Mouse (Mus musculus) adrenal gland, postnatal 25 days (tissue): ENCODE measurements around the gene Adamts9. TPM values are rescaled to one million over a fixed set of nuclear protein-coding genes. Genes with fewer than 3 reads are reported as not detected.

Source experiments
- DNase-seq: peaks from one replicate; pipeline ENCODE4 v3.0.0; 2021; ENCODE audit warnings: mixed read lengths
- total RNA-seq: library from RNA; stranded (reverse); gene quantifications from 2 replicates; pipeline ENCODE4 v1.2.3, GENCODE M21; 2021

The Adamts9 gene
- total RNA-seq, 1 experiment from 2014 or later = 26.1 TPM

DNA sequence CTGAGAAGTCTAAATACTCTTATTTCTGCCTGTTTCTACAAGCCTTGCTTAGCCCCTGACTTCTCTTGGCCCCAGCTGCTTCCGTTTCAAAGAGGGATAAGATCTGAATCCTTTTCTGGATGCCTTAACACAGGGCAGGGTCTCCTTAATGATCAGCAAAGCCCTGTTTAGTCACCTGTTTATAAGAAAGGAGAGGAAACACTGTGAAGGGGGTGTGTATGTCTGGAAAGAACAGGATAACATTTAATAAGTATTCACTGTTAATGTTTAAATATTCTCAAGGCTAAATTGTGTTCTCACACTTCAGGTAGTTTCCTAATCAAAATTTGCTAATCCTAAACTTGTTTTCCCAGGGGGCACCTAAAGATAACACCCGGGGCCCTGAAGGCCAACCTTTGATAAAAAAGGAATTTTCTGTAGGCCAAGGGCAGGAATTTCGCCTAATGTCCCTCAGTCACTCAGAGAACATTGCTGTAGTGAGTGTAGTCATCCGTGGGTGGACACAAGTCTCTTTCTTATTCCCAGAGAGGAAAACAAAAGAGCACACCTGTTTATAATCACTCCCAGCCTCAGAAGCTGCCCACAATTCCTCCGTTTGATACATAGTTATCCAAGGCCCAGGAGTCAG is 82.9 kb downstream of the Adamts9 start:
- no peak for DNase-seq

DNA sequence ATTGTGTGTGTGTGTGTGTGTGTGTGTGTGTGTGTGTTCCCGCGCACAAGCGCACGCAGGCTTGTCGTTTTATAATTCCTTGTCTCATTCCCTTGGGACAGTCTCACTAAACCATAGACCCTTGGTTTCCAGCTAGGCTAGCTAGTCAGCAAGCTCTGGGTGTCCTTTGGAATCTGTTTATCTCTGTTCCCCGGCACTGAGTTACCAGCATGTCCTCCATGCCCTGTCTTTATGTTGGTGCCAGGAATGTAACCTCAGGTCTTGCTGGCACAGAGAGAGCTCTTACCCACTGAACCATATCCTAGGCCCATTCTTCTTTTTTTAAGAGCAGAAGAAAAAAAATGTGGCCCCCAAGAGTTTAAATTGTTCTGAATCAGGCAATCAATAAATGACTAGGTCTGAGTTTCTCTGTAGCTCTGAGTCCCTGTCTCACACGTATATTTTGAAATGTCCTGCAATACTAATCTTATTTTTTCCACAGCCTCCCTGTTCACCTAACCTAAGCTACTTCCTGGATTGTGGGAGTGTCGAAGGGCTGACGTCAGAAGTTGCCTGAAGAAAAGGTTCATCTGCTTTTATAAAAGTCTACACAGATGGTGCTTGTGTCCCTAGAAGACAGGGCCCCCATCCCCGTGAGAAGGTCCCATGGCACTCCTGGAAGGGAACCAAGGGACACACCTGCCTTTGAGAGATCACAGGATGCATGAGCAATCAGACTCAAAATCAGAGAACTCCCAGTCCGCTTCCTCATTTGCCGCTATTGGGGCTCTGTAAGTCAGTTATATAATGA is 84.4 kb downstream of the Adamts9 start:
- DNase-seq = no peak

DNA sequence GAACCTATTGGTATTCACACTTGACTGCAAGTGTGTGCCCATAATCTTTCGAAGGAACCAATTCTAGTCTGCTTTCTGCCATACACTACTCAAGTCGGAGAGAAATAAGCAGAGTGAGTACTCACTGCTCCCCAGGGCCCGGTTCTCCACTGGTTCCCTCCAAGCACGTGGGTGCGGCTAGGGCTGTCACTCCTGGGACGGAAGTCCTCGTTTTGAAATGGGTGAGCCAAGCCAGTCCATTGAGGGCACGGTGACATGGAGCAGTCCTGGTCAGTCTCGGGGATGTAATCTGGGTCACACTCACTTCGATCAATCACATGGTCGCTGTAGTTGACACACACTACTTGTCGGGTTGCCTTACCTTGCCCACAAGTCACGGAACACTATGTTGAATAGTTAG is 85.5 kb downstream of the Adamts9 start:
- no peak for DNase-seq

DNA sequence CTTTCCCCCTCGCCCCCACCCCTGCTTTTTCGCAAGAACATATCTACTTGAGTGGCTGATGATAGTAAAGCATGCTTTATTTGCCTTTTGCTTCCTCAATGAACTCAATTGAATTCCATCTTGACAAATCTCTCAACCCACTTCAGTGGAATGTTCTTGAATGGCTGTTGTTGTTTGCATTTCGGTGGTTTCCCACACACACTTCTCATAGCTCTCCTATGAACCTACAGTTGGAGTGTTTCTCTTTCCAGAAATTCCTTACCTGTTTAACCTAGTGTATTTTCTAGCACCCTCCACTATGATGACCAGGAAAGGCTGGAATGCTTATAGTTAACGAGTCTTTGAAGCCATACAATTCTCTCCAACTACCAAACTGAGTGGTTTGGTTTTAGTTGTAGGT is 88.4 kb downstream of the Adamts9 start:
- no peak for DNase-seq

DNA sequence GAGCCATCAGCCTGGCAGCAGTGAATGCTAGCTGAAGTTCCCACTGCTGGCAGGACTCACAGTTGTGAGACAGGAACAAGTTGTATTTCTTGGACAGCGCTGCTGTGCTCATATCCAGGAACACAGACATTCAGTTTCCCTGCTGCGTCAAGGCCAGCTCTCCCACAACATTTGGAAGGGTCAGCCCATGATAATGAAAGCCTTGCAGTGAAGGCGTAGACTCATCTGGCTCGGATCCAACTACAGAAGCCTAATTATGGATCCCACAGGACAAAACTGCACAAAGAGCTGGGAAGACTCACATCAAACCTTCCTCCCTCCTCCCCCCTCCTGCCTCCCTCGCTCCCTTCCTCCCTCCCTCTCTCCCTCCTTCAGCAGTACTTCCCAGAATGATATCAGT is 93.0 kb downstream of the Adamts9 start:
- DNase-seq = peak; percentile 39

DNA sequence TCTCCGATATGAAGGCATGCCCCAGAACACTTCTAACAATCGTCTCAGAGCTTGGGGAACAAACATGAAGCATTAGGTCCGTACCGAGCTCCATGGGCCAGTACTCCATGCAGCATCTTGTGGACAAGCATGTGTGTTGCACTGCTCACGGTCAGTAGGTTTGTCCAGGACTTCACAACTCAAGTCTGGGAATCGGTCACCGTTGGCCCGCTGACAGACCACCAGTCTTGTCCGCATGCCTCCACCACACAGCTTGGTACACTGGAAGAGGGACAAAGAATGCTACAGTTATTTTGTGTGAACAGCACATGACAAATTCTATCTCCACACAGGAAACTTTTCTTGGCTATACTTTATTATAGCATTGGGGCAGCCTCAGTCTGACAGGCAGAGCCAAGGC is 94.1 kb downstream of the Adamts9 start:
- DNase-seq = no peak

DNA sequence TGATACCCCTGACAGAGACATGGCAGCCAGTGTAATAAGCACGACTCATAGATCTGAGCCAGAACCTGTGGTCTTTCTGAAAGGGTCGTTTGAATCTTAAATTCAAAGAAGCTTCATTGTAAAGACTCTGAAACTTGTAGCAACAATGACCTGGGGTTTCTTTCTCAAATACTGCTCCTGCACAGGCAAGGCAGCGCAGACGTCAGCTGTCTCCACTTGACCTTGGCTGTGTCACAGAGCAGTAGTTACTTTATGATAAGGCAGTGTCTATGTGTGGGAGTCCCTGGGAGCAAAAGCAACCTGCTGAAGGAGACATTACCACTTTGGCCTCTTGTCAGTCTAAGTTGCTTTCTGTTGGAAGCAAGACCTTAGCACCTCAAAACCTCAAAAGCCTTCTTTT is 96.7 kb downstream of the Adamts9 start:
- peak; percentile 22 for DNase-seq

DNA sequence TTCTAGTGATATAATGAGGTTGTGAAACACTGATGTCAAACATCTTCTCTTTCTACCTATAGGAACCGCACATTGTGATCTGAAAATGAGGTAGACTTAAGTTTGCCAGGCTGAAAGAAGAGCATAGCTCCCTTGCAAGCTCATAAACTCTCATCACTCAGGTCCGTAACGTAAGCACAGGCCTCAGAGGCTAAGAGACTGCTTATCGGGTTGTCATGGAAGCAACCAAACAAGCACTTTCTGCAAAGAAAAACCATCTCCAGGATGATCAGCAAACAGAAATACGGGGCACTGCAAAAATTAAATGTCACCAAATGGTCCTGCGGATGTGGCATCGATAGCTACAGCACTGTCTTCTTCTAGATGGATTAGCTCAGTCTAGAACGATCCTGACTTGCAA is 97.4 kb downstream of the Adamts9 start:
- DNase-seq = no peak

DNA sequence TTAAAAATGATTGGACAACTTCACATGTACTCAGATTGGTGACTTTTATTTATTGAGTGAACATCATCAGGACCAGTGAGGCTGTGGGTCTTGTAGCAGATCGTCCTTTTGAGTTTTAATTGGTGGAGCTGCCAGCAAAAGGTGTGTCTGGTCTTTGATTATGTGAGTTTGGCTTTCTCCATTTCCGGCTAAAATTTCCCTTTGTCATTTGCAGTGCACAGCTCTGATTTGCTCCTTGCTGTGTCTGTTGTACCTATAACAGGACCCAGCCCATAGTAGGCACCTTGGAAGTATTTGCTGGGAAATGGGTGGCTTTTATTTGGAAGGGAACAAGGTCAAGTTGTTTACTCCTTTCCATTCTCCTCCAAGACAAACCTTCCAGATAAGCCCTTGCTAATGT is 99.8 kb downstream of the Adamts9 start:
- DNase-seq = no peak

DNA sequence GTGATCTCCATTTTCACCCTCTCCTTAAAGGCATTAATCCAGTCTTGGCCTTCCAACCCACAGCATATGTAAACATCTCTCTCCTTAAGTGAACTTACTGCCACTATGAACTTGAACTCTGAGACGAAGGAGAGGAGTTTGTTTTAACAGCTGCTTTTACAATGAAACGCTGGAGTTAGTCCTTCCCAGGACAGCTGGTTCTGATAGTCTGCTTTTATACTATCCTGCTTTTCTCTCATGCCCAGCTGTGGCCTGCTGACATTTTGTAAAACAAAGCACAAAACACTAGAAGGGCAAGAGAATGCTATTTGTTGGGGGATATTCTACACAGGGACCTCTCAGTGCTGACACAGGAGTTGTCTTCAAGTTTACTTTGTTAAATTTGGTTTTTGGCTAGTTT is 101.3 kb downstream of the Adamts9 start:
- no peak for DNase-seq

DNA sequence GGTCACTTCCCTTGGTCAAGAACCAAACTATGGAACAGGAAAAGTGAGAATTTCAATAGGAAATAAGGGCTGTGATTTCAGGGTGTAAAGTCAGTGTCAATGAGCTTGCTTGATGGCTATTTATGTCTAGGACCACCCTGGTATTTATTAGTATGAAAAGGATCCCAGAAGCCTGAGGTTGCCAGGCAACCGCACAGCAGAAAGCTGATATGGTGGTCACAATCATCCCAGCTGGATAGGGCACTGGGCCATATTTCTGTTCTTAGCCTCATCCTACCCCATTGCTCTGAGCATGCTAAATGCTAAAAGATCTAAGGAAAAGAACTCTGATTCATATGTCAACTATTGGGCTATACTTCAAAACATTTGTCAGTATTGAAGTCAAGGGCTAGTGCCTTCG is 112.2 kb downstream of the Adamts9 start:
- DNase-seq = no peak

DNA sequence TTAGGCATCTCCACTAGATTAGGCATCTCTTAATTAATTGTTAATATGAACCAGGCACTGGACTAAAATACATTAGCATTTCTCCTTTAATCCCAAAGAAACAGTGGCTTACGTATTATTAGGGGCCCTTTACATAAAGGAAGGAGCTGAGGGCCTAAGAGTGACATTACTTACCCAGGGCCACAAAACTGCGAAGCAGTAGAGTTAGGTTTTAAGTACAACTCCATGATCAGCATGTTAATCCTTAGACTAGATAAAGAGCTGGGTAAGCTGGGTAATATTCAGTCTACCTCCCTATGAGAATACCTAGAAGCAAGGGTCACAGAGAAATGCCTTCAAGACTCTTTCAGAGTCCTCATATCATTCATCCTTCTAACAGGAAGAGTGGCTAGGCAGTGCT is 114.1 kb downstream of the Adamts9 start:
- no peak for DNase-seq

DNA sequence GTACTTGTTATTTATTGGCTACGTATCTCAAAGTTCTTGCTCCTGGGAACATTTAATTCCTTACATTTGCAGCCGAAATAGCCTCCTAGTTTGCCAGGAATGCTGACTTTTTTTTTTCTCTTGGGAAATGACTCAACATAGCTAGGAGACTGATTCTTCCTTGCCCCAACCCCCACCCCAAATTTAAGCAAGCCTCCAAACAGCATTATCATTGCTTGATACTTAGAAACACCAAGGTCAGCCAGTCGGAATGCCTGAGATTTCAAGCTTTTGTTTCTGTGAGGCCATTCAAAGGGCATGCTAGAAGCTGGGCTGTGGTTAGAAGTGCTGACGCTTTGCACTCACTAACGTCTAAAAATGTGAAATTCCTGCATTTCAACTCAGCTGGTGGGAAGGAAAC is 115.9 kb downstream of the Adamts9 start:
- DNase-seq = no peak

DNA sequence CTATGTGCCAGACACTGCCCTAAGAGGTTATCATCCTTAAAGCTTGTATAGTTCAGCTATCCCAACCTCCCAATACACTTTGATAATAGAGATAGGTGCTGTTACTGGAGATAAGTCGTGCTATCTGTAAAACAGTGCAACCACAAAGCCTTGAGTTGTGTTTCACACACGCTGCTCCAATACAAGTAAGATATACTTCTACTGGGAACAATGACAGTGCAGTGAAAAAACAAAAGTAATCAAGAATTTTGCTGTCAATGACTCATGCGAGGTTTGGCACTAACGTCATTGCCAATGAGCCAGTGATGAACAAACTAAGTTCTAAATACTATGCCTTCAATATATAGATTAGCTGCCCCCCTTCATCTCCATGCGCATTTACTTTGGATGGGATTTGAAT is 116.7 kb downstream of the Adamts9 start:
- no peak for DNase-seq

DNA sequence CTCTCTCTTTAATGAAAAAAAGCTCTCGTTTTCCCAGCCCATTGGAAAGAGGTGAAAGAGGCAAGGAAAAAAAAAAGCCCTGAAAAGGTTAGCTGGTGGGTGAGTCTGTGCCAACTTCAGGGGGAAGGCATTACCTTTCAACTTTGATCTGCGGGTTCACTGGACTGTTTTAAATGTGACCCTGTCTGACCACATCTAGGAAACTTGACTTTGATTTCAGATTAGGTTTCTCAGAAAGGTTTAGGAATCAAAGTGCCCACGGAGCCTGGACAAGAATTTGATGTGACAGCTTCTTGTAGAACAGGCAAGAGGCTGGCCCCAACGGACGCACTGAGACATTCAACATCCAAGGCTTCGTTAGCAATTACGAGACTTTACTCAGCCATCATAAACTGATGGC is 119.3 kb downstream of the Adamts9 start:
- DNase-seq = no peak

DNA sequence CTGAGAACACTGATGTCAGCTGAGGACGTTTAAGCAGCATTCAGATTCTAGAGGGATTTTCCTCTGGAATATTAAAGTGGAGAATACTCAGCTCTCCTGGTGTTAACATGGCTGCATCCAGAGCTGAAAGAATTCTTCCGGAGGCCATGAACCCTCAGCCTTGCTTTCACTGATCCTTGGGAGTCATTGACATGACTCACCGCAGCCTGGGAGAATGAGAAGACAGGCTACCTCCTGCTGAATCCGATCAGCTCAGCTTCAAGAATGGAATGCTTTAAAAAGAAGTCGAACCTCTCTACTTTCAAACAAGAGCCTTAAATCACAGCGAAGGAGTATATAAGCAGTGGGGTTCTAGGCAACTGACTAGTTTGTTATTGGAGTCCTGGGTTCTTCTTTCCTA is 121.3 kb downstream of the Adamts9 start:
- DNase-seq = no peak

DNA sequence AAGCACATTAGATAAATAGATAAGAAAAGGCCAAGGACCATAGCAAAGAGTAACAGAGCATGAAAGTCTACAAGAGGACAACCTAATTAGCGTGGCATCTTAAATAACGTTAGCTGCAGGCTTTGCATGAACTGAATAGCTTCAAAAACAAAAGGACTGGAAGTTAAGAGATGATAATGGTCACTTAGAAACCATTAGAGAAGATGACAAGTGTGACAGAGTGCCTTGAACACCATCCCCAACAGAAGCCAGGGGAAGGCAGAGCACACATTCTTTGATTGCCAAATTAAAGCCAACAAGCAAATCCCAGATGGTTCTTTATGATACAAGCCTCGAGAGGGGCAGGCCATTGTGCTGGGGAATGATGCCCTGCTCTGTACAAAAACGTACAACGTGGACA is 121.7 kb downstream of the Adamts9 start:
- no peak for DNase-seq

DNA sequence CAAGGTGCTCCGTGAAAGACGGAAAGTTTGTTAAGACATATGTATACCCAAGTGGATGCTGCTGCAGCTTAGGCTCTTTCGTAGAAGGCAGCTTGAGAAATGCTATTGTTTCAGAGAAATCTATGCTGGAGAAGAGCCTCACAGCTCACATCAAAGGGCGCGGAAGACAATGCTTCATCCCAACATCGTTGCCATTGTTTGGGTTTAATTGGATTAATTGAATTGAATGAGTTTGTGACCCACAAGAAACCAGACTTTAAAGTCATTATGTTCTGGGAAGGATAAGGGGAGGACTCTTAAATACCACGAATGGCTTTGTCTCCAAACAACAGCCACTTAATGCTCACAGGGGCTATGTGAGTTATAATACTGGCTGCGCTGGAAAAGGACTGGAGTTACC is 125.6 kb downstream of the Adamts9 start:
- DNase-seq = no peak

DNA sequence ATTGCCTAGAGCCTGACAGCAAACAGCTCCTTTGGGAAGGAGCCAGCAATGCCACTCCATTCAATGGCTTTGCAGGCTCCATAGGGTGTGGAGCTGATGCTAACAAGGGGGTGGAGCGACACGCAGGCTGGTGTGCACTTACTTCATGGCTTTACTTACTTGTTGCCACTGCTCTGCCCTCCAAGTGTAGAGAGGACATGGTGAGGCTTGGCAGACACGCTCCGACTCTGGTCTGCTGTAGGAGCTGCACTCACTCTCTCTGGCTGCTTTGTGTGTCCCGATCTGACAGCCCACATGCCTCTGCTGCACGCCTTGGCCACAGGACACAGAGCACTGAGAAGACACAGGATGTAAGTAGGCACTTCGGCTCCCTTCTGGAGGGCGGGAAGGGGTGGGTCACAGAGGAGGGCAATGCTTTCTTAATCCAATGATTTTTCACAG is 127.0 kb downstream of the Adamts9 start, which contains the start of gene A730049H05Rik:
TSS of gene A730049H05Rik (plus strand) at position 168 of the 441 bp plus-strand sequence.
- no peak for DNase-seq

DNA sequence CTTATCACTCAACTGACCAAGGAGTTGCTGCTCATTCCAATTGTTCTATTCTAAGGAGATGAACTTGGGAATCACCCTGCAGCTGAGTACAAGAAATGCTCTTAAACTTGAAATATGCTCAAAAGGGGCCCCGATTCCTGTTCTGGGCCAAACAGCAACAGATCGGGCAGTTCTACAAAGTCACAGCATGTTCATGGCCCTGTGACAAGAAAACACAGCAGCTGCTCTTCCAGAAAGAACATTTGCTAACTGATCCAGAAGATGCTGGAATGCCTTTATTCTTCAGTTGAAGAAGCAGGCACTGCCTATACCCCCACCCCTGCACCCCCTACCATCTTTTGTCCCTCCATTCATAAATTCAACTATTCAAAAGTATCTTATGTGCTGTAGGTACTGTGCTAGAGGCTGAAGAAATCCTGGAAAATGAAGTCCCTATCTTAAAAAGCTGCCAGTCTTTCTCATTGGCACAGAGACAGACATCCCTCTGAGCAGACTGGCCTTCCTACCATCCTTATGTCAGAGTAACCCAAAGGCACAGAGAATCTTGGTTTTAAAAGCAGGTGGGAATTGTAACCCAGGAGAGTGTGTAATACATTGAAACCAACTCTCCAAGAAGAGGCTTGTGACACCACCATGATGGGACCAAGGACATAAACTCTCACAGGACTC is 130.5 kb downstream of the Adamts9 start:
- DNase-seq = no peak

DNA sequence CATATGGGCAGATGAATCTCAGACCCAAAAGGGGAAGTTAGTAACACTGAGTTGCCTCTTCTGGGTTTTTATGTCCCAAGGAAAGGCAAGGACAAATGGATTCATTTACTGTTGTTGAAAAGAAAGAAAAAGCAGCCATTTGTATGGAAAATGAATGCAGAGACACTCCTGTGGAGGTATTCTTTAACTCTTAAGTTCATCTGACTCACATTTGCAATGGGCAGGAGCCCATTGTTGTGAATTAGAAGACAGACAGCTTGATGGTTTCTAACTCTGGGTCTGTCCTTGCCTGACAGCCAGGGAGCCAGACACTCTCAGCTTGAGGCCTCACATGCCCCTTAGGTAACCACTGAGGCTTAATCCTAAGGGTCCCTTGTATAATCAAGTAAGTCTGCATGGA is 131.7 kb downstream of the Adamts9 start:
- DNase-seq = no peak

DNA sequence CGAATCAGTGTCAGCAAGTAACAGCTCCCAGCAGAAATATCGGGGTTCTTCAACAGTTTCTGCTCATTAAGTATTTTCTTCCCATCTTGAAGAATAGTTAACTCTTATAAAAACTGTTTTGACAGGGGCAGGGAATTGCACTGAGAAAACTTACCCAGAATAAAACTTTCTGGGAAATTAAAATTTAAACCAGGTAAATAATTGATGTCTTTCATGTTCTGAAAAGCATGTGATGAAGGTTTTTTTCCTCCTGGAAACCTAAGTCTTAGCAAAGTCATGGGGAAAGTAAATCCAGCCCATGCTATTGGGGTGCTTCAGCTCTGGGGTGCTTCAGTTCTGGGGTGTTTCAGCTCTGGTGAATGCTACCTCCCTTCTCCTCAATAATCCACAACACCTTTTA is 132.7 kb downstream of the Adamts9 start:
- DNase-seq = no peak

DNA sequence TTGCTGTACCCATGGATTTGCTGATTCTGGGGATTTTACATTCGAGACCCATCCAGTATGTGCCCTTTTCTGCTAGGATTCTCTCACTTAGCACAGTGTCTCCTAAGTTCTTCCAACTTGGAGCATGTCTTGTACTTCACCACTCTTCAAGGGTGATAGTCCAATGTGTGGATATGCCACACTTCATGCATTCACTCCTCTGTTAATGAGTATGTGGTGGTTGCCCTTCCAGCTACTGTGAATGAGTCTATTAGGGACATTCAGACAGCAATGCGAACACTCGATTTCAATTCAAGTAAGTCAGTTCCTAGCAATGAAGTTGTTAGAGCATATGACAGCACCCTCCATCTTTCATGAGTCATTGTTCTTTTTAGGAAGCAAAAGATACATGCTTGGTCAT is 133.5 kb downstream of the Adamts9 start:
- DNase-seq = no peak
